Mouse (Mus musculus): ENCODE measurements around the gene Fam32a.

The Fam32a gene

DNA sequence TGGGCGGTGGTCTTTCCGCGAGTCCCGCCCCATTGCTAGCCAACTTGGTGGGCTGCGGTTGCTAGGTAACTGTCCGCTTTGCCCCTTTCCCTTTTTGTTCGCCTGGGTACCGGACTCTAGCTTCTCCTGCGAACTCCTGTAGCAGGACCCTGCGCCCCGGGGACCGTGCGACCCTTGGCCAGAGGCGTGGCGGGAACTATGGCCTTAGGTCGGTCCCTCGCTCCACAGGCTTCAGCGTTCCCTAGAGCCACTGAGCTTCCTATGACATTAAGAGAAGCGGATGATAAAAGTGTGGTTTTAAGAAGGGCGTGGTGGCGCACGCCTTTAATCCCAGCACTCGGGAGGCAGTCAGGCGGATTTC, 20.9 kb downstream of the Fam32a start:
- DNase-seq (ENCODE audit: low read depth, low spot score): no peak

DNA sequence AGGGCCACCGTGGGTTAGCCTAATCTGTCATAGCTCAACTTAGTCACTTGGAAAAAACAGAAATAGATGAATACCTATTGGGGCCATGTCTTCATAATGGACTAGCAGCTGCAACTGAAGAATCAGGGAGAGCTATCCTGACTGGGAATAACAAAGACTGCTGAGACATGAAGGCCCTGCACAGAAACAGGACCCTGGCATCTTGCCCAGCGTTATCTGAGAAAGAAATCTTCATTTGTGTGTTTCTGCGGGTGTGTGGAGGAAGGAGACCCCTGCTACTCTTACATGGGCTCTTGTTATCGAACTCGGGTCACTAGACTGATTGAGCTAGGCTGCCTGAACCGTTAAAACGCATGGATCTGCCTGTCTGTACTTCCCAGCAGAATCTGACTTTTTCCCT, 21.4 kb downstream of the Fam32a start:
- no peak for DNase-seq (ENCODE audit: low read depth, low spot score)

DNA sequence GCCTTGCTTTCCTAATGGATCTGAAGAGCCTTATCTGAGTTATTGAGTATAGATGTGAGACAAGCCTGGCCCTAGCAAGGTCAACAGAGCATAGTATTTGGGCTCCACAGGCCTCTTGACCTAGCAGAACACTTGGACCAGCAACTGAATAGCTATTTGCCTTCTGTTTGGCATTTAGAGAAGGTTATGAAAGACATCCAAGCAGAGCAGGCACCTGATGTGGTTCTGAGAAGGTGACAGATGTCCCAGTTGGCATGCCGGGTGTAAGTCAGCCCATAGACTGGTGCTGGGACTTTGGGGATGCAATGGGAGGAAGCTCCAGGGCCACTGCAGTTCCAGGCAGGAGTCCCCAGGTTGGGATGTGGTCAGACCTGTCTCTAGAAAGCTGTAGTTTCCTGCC, 22.7 kb downstream of the Fam32a start:
- DNase-seq (ENCODE audit: low read depth, low spot score): no peak

DNA sequence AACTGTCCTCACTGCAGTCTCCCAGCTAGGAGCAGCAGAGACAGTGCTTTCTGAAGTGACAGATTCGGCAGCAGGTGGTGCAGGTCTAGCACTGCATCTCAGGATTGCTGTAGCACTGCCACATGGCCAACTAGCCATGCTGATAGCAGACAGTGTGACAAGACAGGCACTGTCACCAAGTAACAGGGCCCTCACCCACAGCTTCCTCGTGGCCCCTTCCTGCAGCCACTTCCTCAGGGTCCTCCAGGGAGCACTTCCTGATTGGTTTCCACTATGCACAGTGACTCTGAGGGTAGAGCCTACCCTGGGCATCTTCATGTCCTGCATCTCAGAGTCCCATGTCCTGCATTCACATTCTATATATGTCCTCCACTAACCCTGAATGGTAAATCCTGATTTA, 25.1 kb downstream of the Fam32a start:
- DNase-seq (ENCODE audit: low read depth, low spot score): no peak

DNA sequence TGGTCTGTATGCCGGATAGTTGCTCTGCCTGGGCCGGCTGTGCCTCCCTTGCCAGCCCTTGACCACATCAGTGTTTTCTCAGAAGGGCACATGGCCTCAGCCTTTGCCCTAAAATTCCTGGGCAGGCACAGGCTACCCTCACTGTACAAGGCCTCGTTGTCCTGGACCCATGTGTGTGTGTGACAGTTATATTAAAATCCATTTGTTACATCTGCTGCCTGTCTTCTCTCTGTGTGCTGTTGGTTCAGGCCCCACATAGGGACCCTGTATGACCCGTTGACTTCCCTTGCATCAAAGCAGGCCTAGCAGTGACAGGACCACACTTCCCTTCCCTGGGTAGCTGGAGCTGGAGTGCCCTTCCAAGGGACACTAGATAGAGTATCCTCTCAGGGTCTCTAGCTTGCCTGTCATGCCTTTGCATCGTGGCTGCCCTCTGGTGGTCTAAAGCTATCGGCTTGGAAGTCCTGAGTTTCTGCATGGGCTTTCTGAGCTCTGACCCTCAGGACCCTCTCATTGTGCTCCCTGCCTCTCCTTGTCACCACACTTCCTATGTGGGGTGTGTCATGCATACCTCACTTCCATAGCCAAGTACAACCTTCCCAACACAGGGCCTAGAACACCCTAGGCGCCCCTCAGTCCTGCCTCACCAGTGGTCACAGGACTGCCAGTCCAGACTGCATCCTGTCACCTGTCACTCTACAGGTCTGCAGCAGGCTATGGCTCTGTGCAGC, 37.8 kb downstream of the Fam32a start:
- peak; percentile 70 for DNase-seq (ENCODE audit: low read depth, low spot score)

DNA sequence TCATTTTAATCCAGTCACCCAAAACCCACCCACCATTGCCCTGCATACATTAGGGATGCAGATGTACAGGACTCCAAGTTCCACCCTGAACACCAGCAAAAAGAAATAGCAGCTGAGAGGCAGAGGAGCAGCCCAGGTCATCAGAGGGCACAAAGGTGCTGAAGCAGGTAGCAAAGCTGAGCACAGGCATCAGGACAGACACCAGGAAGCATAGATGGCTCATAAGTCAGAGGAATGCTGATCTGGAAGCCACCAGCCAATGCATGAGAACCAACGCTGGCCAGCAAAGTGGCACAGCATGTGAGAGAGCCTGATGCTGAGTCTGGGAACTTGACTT, 38.3 kb downstream of the Fam32a start:
- DNase-seq (ENCODE audit: low read depth, low spot score): no peak

DNA sequence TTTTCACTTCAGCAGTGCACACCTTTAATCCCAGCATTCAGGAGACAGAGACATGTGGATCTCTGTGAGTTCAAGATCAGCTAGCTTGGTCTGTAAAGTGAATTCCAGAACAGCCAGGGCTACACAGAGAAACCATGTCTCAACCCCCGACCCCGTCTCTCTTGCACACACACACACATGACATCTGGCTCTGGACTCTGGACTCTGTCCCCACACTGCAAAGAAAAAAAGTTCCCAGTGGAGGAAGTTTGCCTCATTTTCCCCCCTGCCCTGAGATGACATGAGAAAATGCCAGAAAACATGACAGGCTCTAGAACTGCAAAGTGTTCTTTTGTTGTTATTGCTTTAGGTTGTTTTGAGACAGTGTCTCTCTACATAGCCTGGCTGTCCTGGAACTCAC, 40.3 kb downstream of the Fam32a start:
- no peak for DNase-seq (ENCODE audit: low read depth, low spot score)

DNA sequence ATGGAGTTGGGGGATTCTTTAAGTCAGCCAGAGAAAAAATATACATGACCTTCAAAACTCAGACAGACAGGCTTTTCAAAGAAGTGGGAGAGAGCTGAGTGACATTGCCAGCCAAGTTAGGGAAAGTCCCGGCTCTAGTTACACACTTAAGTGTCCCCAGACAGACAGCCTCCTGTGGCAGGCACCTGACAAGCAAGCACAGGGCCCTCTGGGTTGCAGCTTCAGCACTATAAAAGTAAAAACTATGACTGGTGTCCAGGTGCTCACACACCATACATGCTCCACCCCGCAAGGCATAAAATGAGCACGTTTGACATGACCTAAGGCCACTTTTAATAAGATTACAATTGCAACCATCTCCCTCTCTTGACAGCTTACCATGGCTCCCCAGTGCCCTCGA, 41.1 kb downstream of the Fam32a start:
- no peak for DNase-seq (ENCODE audit: low read depth, low spot score)

DNA sequence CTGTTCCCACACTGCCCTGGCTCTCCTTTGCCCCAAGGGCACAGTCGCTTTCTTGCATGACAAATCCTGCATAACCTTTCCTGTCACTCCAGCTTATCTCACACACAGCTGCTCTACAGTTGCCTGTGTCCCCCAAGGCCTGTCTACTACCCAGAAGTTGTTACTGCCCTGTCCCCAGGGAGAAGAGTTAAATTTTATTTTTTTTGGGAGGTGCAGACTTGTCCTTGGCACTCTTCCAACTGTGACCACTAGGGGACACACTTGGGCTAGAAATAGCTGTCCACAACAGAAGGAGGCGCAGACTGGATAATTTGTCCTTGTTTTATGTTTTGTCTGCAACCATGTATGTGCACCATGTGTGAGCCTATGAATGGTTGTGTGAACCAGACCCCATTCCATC, 41.5 kb downstream of the Fam32a start:
- DNase-seq (ENCODE audit: low read depth, low spot score): peak; percentile 78

DNA sequence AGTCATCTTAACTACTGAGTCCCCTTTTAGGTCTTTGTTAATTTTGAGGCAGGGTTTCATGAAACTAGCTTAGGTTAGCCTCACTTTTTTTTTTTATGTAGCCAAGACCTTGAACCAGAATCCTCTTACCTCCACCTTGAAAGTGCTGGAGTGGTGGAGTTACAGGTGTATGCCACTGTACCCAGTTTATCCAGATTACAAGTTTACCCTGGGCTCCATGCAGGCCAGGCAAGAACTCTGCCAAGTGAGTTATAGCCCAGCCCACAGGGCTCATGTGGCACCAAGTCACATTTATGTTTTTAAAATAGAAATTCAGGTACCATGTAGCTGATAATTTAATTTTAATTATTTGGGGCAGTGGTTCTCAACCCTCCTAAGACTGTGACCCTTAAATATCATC, 41.9 kb downstream of the Fam32a start:
- DNase-seq (ENCODE audit: low read depth, low spot score): no peak

DNA sequence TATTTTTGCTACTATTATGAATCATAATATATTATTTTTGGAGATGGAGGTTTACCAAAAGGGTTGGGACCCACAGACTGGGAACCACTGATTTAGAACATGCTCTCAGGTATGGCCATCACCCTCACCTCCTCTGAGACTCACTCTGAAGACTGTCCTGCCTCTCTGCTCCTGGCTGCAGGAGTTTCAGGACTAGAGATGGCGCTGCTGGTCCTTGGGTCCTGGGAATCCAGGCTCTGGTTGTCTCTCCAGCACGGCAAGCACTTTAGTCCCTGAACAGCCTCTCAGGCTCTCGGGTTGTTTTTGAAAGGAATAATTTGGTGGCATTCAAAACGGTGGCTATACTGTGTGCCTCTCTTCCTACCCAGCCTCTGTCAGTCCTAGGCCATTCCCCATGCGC, 42.3 kb downstream of the Fam32a start:
- peak; percentile 50 for DNase-seq (ENCODE audit: low read depth, low spot score)

DNA sequence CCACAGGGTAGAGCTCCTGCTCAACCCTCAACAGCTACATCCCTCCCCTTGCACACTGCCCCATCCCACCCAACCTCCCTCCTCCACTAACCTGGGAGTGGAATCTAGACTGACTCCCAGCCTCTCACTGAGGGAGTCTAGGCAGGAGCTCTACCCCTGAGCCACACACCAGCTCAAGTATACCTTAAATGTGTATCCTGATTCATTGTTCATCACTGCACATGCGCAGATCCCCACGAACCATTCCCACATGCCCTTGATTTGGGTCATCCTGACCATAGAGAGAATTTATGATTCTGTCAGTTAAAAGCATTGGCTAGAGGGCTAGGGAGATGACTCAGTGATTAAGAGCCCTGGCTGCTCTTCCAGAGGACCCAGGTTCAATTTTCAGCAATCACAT, 43.2 kb downstream of the Fam32a start:
- DNase-seq (ENCODE audit: low read depth, low spot score): no peak

DNA sequence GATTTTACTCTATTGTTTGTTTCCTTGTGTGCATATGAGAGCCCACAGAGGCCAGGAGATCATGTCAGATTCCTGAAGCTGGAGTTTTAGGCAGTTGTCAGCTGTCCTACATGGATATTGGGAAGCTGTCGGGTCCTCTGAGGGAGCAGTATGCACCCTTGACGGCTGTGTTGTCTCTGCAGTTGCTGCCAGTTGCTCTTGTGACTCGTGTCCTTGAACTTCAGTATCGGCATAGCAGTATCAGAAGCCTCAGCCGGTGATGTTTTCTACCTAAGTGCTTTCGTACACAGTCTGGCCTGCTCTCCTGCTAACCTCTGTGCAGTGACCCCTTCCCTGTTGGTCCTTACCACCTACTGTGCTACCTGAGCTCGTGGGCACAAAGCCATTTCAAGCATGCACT, 43.9 kb downstream of the Fam32a start:
- DNase-seq (ENCODE audit: low read depth, low spot score): no peak

DNA sequence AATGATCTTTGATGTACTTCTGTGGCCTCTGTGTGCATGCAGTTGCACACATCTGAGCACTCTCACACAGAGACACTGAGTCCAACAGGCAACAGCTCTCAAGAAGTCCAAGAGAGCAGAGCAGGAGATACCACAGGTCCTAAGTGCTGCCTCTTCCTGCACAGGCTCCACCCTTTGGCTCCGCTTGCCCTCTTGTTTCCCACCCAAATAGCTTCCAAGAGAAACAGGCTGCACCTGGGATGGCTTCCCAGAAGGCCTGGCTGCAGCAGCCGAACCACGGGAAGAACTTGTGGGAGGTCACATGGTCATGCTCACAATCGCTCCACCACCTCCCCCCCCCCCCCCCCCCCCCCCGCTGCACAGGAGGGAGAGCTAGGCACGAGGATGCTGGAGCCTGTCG, 45.8 kb downstream of the Fam32a start:
- DNase-seq (ENCODE audit: low read depth, low spot score): peak; percentile 78

DNA sequence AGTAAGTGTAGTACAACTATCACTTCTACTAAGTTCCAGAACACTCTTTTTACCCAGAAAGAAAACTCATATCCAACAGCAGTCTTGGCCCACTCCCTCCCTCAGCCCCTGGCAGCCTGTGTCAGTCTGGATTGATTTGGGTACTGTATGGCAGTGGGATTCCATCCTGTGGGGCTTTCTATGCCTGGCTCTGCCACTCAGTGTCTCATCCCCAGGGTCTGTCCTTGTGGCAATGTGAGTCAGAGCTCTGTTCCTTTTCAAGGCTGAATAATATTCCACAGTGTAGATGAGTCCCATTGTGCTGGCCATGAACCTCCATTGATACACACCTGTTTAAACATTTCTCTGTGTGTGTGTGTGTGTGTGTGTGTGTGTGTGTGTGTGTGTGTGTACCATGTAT, 47.1 kb downstream of the Fam32a start:
- DNase-seq (ENCODE audit: low read depth, low spot score): no peak

DNA sequence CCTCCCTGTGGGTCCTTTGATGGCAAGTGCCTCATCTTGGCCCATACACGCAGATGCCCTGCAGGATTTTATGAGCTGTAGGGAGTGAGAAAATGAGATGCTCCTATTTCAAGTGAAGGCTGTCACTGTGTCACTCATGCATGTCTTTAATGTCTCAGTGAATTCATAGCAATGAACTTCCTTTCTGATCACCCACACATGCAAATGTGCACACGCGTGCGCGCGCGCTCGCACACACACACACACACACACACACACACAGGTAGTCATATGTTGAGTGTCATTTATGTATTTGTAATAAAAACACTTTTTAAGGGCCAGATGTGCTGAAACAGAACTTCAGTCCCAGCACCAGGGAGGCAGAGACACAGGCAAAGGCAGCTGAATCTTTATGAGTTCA, 47.6 kb downstream of the Fam32a start:
- no peak for DNase-seq (ENCODE audit: low read depth, low spot score)

DNA sequence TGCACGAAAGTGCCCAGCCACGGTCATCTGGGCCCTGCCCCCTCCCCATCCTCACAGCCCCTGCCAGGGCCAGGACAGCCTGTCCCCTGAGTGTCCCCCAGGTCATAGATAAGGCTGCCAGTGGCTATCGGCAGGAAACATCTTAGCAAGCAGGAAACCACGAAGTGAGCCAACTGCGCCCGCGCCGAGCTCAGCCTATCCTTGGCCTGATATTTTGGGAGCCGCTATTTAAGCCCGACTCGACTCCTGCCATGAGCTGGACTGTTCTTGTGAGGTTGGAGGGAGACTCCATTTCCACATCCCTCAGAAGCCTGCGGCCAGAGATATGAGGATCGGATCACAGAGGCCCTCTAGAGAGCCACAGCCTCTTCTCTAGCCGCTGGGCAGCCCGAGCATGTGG, 48.8 kb downstream of the Fam32a start:
- peak; percentile 41 for DNase-seq (ENCODE audit: low read depth, low spot score)

DNA sequence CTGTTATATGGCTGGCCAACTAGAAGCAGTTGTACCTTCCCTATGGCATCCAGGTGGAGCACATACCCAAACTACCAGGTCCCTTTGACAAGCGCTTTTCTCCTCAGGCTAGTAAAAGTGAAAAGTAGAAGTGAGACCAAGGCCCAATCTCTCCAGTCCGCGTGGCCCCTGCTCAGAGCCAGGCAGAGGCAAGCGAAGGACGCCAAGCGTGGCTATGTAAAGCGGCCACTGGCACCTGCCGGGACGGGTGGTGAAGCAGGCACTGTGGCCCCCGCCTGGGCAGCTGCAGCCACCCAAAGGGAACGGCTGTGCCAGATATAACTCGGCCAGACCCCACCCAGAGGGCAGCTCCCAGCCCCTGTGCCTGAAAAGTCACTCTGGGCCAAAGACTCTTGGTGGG, 51.1 kb downstream of the Fam32a start:
- no peak for DNase-seq (ENCODE audit: low read depth, low spot score)

DNA sequence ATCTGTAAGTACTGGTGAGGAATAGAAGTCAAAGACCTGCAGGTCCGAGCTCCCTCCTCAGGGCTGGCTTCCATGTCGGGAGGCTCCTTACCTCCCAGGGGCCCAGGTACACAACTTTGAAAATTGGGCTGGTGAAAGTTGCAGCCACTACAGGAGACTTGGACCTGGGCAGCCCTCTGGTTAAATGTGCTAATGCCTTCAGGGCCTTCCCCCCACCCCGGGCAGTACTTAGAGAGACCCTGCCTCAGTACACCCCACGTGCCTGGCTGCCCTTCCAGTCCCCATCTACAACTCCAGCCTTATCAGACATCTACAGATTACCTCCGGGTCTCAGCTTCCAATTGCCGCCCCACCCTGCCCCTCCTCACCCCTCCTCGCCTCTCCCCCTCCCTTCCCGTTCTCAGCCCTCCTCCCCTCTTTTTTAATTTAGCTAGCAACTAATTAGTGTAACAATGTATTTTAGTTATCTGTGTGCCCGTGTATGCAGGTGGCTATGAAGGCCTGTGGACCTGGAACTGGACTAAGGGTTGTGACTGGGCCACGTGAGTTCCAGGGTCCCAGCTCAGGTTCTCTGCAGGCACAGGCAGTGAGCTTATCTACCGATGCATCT, 51.6 kb downstream of the Fam32a start:
- peak; percentile 68 for DNase-seq (ENCODE audit: low read depth, low spot score)

DNA sequence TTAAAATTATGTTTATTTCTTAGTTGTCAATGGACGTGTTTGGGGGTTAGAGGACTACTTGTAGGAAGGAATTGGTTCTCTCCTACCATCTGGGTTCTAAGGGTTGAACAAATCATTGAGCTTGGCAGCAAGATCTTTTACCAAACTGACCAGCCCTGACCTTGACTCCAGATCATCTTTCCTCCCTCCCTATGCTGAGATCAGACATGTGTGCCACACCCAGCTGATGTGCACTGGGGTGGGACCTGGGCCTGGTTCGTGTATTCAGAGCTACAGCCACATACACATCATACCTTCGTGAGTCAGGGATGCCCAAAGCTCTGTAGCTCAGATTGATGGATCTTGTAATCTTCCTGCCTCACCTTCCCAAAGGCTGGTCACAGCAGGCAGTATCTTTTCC, 52.2 kb downstream of the Fam32a start:
- peak; percentile 76 for DNase-seq (ENCODE audit: low read depth, low spot score)

DNA sequence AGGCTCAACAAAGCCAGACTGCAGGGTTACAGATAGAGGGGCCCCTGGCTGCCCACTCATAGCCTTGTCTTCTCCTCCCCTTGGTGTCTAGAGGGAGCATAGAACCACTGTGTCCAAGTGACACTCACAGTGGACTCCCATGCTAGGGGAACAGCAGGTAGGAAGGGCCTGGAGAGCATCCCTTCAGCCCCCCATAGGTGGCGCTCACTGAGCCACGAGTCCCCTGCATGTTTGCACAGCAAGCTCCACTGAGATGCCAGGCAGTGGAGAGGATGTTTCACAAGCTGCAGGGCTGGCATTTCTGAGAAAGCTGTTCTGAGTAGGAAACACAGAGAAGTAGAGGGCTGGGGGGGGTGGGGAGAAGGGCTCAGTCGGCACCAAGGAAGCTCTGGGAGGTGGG, 52.8 kb downstream of the Fam32a start:
- DNase-seq (ENCODE audit: low read depth, low spot score): peak; percentile 90

DNA sequence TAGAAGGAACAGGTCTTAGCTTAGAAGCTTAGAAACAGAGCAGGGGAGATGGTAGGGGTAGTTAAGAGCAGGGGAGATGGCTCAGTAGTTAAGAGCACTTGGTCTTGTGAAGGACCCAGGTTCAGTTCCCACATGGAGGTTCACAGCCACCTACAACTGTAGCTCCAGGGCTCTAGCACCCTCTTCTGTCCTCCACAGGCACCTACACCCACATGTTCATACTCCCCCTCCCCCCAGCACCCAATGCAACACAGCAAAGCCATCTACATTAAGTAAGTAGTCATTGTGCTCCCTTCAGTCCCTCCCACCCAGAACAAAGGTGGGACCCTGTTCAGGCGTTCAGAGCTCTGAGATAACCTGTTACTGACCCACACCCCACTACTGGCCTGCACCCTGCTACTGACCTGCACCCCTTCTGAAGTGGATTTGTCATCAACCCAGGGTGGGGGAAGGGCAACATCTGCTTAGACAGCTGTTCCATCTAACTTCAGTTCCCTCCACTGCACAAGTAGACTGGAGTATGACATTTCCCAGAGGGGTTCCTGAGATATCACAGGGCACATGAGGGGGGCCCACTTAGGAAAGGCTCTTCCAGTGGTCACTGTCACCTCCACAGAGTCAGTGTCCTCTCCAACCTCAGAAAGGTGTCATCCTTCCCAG, 53.7 kb downstream of the Fam32a start:
- peak; percentile 69 for DNase-seq (ENCODE audit: low read depth, low spot score)

DNA sequence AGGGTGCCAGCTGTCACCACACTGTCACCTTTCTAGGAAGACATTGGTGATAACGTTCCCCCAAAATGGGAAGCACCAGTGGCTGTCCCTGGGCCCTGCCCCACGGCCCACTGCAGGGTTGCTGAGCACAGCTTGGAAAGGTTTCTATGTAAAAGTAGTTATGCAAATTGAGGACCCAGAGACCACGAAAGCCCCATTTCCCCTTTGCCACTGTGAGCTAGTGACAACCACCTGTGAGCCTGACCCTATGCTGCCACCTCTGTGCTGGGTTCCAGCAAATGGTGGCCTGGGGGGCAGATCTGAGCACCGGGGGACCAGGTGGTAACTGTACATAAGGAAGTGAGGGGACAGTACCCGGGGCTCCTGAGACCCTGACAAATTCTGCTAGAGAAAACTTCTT, 54.3 kb downstream of the Fam32a start:
- DNase-seq (ENCODE audit: low read depth, low spot score): no peak
